Mouse (Mus musculus) hindbrain, embryonic 16.5 days (tissue): ENCODE results near the gene Smim27. TPM values are rescaled to one million over a fixed set of nuclear protein-coding genes. Genes with fewer than 3 reads are reported as not detected.
"Not testable (repeated sequence)": the region's sequence is repeated elsewhere in the genome, so short reads cannot be mapped to it uniquely, and the experiment has no call there.

Experiments used
- ATAC-seq: fragments of 200-750 bp; cut with Nextera tagmentation; 2 replicates; pipeline ENCODE4 v1.8.0; 2017; ENCODE audit warnings: moderate TSS enrichment, moderate library complexity
- H3K27ac ChIP-seq: fragments of 300-500 bp; sonication (generic); 2 replicates; pipeline ENCODE4 v1.5.1; 2014; ENCODE audit warnings: low read depth, mild to moderate bottlenecking, control low read depth, low read length, moderate library complexity
- H3K27me3 ChIP-seq: fragments of 300-500 bp; sonication (generic); replicated peaks from 2 replicates; pipeline ENCODE4 v1.6.1; 2014; ENCODE audit warnings: low read length; ENCODE audit not compliant: control insufficient read depth, insufficient read depth
- H3K36me3 ChIP-seq: fragments of 300-500 bp; sonication (generic); 2 replicates; pipeline ENCODE4 v1.6.1; 2014; ENCODE audit warnings: mild to moderate bottlenecking, low read length, moderate library complexity, mixed read lengths; ENCODE audit not compliant: control insufficient read depth, insufficient read depth
- H3K4me1 ChIP-seq: fragments of 300-500 bp; sonication (generic); 2 replicates; pipeline ENCODE4 v1.6.1; 2014; ENCODE audit warnings: low read depth, low read length; ENCODE audit not compliant: control insufficient read depth, insufficient read depth
- H3K4me2 ChIP-seq: fragments of 300-500 bp; sonication (generic); 2 replicates; pipeline ENCODE4 v1.6.1; 2014; ENCODE audit warnings: mild to moderate bottlenecking, low read length, control low read depth, moderate library complexity
- H3K4me3 ChIP-seq: fragments of 300-500 bp; sonication (generic); 2 replicates; pipeline ENCODE4 v1.5.1; 2014; ENCODE audit warnings: mild to moderate bottlenecking, low read length, control low read depth, moderate library complexity
- H3K9ac ChIP-seq: fragments of 300-500 bp; sonication (generic); 2 replicates; pipeline ENCODE4 v1.6.1; 2014; ENCODE audit warnings: low read depth, mild to moderate bottlenecking, control low read depth, low read length, moderate library complexity
- H3K9me3 ChIP-seq: fragments of 300-500 bp; sonication (generic); 2 replicates; pipeline ENCODE4 v1.6.1; 2014; ENCODE audit warnings: mild to moderate bottlenecking, low read length, moderate library complexity; ENCODE audit not compliant: control insufficient read depth
- WGBS: fragments of 180-500 bp; shearing (Covaris S2); extraction: QIAGEN DNeasy Blood & Tissue Kit; methylation state at CpG from one replicate; pipeline ENCODE4 v1.1.7; 2014; 5-methylcytosine and 5-hydroxymethylcytosine counted together
- polyA plus RNA-seq: library from polyadenylated mRNA; unstranded; fragments of >200 nt; fragmentation: Nextera tagmentation; extraction: Ambion mirVana; gene quantifications from 2 replicates; pipeline ENCODE4 v1.2.1, GENCODE M21; 2015

The Smim27 gene
- polyA plus RNA-seq, 1 experiment from 2014 or later, result 12.5 TPM

GRCm38 (mm10) chr4:40279276-40279900, 10.0 kb downstream of the Smim27 start, which contains the start of gene Ndufb6:
Gene Ndufb6, minus strand, starts transcription at chr4:40279421.
- Histone ChIP-seq H3K36me3 (no peaks in the 10 kb centered on the region; the same call in none of the 2 replicates), H3K27me3 (no peaks in the 10 kb centered on the region), H3K4me1 (peaks cover 12% of the 10 kb centered on the region), H3K9me3 (no peaks in the 10 kb centered on the region), H3K9ac (peak within 1 kb of the TSS; percentile 75), H3K4me2 (peak within 1 kb of the TSS; percentile 91), H3K27ac (peak within 1 kb of the TSS; percentile 78), H3K4me3 (peak within 1 kb of the TSS; percentile 73)
- ATAC-seq, result peak; percentile 96
- WGBS, result under 1% methylated on average over 36 of the region's 36 CpGs

DNA sequence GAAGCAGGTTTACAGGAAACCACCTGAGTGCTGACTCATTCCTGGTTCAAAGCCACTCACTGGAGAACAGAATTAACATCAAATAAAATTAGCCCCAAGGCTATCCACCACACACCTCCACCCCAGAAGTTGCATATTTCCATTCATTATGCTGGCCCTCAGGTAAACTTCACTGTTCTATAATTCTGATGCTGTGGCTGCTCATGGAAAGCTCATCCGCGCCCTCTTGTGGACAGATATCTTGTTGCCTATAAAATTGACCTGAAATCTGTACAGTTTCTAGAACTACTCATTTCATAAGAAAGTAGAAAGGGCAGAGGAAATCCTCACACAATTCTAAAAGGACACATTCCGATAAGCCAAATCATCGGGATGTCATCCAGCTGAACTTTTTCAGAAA, 16.2 kb downstream of the Smim27 start:
- Histone ChIP-seq H3K9me3 (no peaks in the 10 kb centered on the region), H3K9ac (no peak overlapping the region), H3K4me1 (no peaks in the 10 kb centered on the region), H3K4me2 (no peak overlapping the region), H3K4me3 (no peak overlapping the region), H3K27ac (no peak overlapping the region), H3K27me3 (no peaks in the 10 kb centered on the region), H3K36me3 (no peaks in the 10 kb centered on the region)
- 24% methylated on average over 4 of the region's 4 CpGs for WGBS
- ATAC-seq, result no peak

GRCm38 (mm10) chr4:40287415-40287814, 18.0 kb downstream of the Smim27 start:
- Histone ChIP-seq H3K9ac (no peak overlapping the region), H3K4me1 (no peaks in the 10 kb centered on the region), H3K36me3 (no peaks in the 10 kb centered on the region), H3K27ac (no peak overlapping the region), H3K4me2 (no peak overlapping the region), H3K27me3 (no peaks in the 10 kb centered on the region), H3K9me3 (no peaks in the 10 kb centered on the region), H3K4me3 (no peak overlapping the region)
- WGBS, result 80% methylated on average over 6 of the region's 6 CpGs
- no peak for ATAC-seq

DNA sequence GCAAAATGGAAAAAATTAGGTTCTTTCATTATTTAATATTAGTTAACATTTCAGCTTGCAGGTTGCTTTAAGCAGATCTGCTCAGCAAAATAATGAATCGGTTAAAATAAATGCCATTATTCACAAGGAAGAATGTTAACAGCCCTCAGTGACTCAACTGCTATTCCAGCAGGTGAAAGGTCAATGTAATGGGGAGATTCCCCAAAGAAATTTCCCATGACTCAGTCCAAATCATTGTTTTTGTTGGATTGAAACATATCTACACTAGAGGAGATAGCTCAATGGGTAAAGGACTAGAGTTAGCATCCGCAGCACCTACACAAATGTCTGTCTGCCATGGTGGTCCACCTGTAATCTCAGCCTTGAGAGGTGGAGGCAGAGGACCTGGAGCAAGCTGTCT, 19.7 kb downstream of the Smim27 start:
- H3K36me3 ChIP-seq, result no peaks in the 10 kb centered on the region
- H3K4me1 ChIP-seq, result no peaks in the 10 kb centered on the region
- H3K9ac ChIP-seq, result no peak overlapping the region
- peaks cover under 1% of the 10 kb centered on the region; the same call in 1 of the 2 replicates for H3K9me3 ChIP-seq
- H3K27ac ChIP-seq, result no peak overlapping the region
- H3K4me2 ChIP-seq, result no peak overlapping the region
- no peaks in the 10 kb centered on the region for H3K27me3 ChIP-seq
- 95% methylated on average over 2 of the region's 2 CpGs for WGBS
- no peak overlapping the region for H3K4me3 ChIP-seq
- no peak for ATAC-seq

DNA sequence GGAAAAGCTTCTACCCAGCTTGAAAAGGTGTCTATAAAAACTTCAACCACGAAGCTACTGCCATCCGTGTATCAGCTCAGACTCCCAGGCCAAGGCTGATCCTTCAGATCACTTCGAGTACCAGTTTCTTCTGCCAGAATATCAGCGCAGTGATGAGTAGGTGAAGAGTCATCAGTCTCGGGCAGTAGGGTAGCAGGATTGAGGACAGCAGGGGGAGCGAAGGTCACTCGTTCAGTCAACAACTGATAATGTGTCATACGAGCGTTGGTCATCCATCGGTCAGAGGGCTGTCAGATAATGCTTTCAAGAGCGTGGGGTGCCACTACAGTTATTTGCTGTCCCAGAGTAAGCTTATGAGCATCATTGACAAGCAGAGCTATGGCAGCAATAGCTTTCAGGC, 22.1 kb downstream of the Smim27 start:
- not testable (repeated sequence) for H3K36me3 ChIP-seq, H3K4me3 ChIP-seq, H3K27ac ChIP-seq, H3K27me3 ChIP-seq, H3K4me2 ChIP-seq, H3K9me3 ChIP-seq, H3K4me1 ChIP-seq, H3K9ac ChIP-seq, ATAC-seq
- 93% methylated on average over 11 of the region's 11 CpGs for WGBS

GRCm38 (mm10) chr4:40299169-40299568, 29.8 kb downstream of the Smim27 start:
- H3K9me3 ChIP-seq, result peaks cover 3% of the 10 kb centered on the region; the same call in 1 of the 2 replicates
- no peak overlapping the region for H3K4me3 ChIP-seq
- no peak overlapping the region for H3K4me2 ChIP-seq
- H3K27ac ChIP-seq, result no peak overlapping the region
- no peak overlapping the region for H3K9ac ChIP-seq
- 71% methylated on average over 5 of the region's 5 CpGs for WGBS
- no peak for ATAC-seq
- no peaks in the 10 kb centered on the region for H3K27me3 ChIP-seq
- H3K4me1 ChIP-seq, result no peaks in the 10 kb centered on the region
- H3K36me3 ChIP-seq, result no peaks in the 10 kb centered on the region

GRCm38 (mm10) chr4:40301076-40301789, 31.9 kb downstream of the Smim27 start:
- peak overlapping the region; percentile 32 for H3K4me2 ChIP-seq
- no peak overlapping the region for H3K4me3 ChIP-seq
- no peaks in the 10 kb centered on the region for H3K9me3 ChIP-seq
- WGBS, result 12% methylated on average over 16 of the region's 16 CpGs
- H3K27ac ChIP-seq, result no peak overlapping the region
- H3K27me3 ChIP-seq, result no peaks in the 10 kb centered on the region
- no peak overlapping the region for H3K9ac ChIP-seq
- peak; percentile 92 for ATAC-seq
- H3K36me3 ChIP-seq, result no peaks in the 10 kb centered on the region
- no peaks in the 10 kb centered on the region for H3K4me1 ChIP-seq

DNA sequence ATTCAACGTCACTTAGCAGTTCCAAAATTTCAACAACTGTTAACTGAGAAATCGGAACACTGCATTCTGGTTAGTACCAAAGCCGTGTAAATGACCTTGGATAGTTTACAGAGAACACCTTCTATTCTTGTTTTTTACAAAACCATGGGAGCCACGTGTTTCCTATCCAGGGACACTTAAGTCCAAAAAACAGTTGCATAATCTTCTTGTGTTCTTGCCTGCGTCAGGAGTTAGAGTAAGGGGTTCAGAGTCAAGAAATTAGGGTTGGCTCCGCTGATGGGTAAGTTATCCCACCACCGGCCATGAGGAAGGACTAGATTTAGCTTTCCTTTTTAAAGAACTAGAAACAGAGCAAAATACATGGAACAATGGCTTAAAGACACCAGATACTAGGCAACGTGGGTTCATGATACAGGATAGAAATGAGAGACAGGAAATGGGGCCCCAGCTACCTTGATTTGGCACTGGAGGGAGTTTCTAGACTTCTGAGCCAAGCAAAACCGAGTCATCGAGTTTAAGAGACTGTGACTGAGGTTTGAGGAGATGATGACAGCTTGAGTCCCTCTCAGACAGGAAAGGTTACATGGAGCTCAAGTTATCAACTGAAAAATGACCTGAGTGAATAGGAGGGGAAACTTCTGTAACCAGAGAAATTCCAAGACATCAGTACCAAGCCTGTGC, 33.2 kb downstream of the Smim27 start:
- ATAC-seq, result no peak
- Histone ChIP-seq H3K27ac (no peak overlapping the region), H3K9me3 (no peaks in the 10 kb centered on the region), H3K27me3 (no peaks in the 10 kb centered on the region), H3K4me2 (no peak overlapping the region), H3K4me3 (no peak overlapping the region), H3K4me1 (no peaks in the 10 kb centered on the region), H3K9ac (no peak overlapping the region), H3K36me3 (no peaks in the 10 kb centered on the region)
- WGBS, result 86% methylated on average over 10 of the region's 10 CpGs

GRCm38 (mm10) chr4:40309682-40310081, 40.3 kb downstream of the Smim27 start:
- no peaks in the 10 kb centered on the region for H3K9me3 ChIP-seq
- H3K4me3 ChIP-seq, result no peak overlapping the region
- ATAC-seq, result no peak
- no peaks in the 10 kb centered on the region for H3K27me3 ChIP-seq
- no peak overlapping the region for H3K9ac ChIP-seq
- H3K4me1 ChIP-seq, result no peaks in the 10 kb centered on the region
- no peaks in the 10 kb centered on the region for H3K36me3 ChIP-seq
- no peak overlapping the region for H3K27ac ChIP-seq
- H3K4me2 ChIP-seq, result no peak overlapping the region
